Mouse (Mus musculus) neural tube, embryonic 11.5 days (tissue): Measurements from ENCODE around the gene Rin2. TPM values are rescaled to one million over a fixed set of nuclear protein-coding genes. Genes with fewer than 3 reads are reported as not detected.
A peak's percentile ranks its signal among the peaks of the same experiment; 100 is the strongest.

Source experiments
- ATAC-seq: fragments of 200-750 bp; cut with Nextera tagmentation; 2 replicates; pipeline ENCODE4 v1.8.0; 2017; ENCODE audit warnings: moderate number of reproducible peaks, mild to moderate bottlenecking, moderate TSS enrichment, moderate library complexity; ENCODE audit not compliant: insufficient read depth, low FRiP score, low TSS enrichment
- DNase-seq: peaks from one replicate; pipeline ENCODE4 v3.0.0-alpha.2; 2015; ENCODE audit warnings: low spot score
- H3K27ac ChIP-seq: fragments of 300-500 bp; sonication (generic); 2 replicates; pipeline ENCODE4 v1.5.1; 2014; ENCODE audit warnings: low read depth, mild to moderate bottlenecking, low read length
- H3K27me3 ChIP-seq: fragments of 300-500 bp; sonication (generic); 2 replicates; pipeline ENCODE4 v1.6.1; 2014; ENCODE audit warnings: mild to moderate bottlenecking, low read length, mixed read lengths; ENCODE audit not compliant: control insufficient read depth, insufficient read depth
- H3K36me3 ChIP-seq: fragments of 300-500 bp; sonication (generic); 2 replicates; pipeline ENCODE4 v1.6.1; 2014; ENCODE audit warnings: mild to moderate bottlenecking, low read length, moderate library complexity, mixed read lengths; ENCODE audit not compliant: control insufficient read depth, insufficient read depth
- H3K4me1 ChIP-seq: fragments of 300-500 bp; sonication (generic); 2 replicates; pipeline ENCODE4 v1.6.1; 2014; ENCODE audit warnings: low read length, mixed read lengths; ENCODE audit not compliant: control insufficient read depth, insufficient read depth
- H3K4me2 ChIP-seq: fragments of 300-500 bp; sonication (generic); 2 replicates; pipeline ENCODE4 v1.6.1; 2014; ENCODE audit warnings: low read depth, mild to moderate bottlenecking, moderate library complexity
- H3K4me3 ChIP-seq: fragments of 300-500 bp; sonication (generic); 2 replicates; pipeline ENCODE4 v1.5.1; 2014; ENCODE audit warnings: low read depth, low read length
- H3K9ac ChIP-seq: fragments of 300-500 bp; sonication (generic); 2 replicates; pipeline ENCODE4 v1.6.1; 2014; ENCODE audit warnings: mild to moderate bottlenecking, low read length
- H3K9me3 ChIP-seq: fragments of 300-500 bp; sonication (generic); 2 replicates; pipeline ENCODE4 v1.6.1; 2016; ENCODE audit warnings: low read length; ENCODE audit not compliant: control insufficient read depth
- WGBS: fragments of 180-500 bp; shearing (Covaris S2); extraction: QIAGEN DNeasy Blood & Tissue Kit; methylation state at CpG from one replicate; pipeline ENCODE4 v1.1.7; 2014; 5-methylcytosine and 5-hydroxymethylcytosine counted together
- polyA plus RNA-seq: library from polyadenylated mRNA; unstranded; fragments of >200 nt; fragmentation: Nextera tagmentation; extraction: Ambion mirVana; gene quantifications from 2 replicates; pipeline ENCODE4 v1.2.1, GENCODE M21; 2014

The Rin2 gene
- polyA plus RNA-seq, 1 experiment from 2014 or later, result 22.0 TPM

GRCm38 (mm10) chr2:145830417-145830816, 155.4 kb downstream of the Rin2 start:
- 84% methylated on average over 3 of the region's 3 CpGs for WGBS
- DNase-seq (no peak), ATAC-seq (no peak)
- no peaks in the 10 kb centered on the region for H3K9me3 ChIP-seq
- no peak overlapping the region for H3K4me3 ChIP-seq
- H3K4me2 ChIP-seq, result no peak overlapping the region
- no peaks in the 10 kb centered on the region for H3K36me3 ChIP-seq
- H3K9ac ChIP-seq, result no peak overlapping the region
- no peaks in the 10 kb centered on the region for H3K4me1 ChIP-seq
- H3K27me3 ChIP-seq, result no peaks in the 10 kb centered on the region
- no peak overlapping the region for H3K27ac ChIP-seq

- DNase-seq (peak; percentile 69), ATAC-seq (peak; percentile 83)
- 49% methylated on average over 17 of the region's 17 CpGs for WGBS
- Histone ChIP-seq H3K9me3 (no peaks in the 10 kb centered on the region), H3K4me2 (no peak overlapping the region), H3K27ac (0 out of 2 replicates have a peak overlapping the region, but pooled peaks have one; percentile 36), H3K27me3 (no peaks in the 10 kb centered on the region), H3K9ac (no peak overlapping the region), H3K4me1 (no peaks in the 10 kb centered on the region), H3K4me3 (no peak overlapping the region), H3K36me3 (no peaks in the 10 kb centered on the region)
Measured at GRCm38 (mm10) chr2:145831949-145832835, 157.2 kb downstream of the Rin2 start.

DNA sequence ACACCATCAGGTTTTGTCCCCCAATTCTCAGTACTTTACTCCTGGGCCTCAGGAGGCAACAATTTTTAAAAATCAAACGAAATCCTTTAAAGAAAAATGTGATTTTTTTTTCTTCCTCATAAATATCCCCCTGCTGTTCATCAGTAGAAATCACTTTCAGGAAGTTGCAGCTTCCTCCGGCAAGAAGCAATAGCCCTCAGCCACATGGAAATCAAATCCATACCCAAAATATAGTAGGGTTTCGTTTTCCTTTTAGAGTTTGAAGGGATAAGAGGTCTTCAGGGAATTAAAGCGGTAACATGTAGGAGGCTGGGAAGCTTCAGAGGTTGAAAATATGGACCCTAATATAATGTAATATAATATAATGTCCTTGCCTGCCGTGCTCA, 157.8 kb downstream of the Rin2 start:
- Histone ChIP-seq H3K4me2 (no peak overlapping the region), H3K4me1 (no peaks in the 10 kb centered on the region), H3K9ac (no peak overlapping the region), H3K27me3 (no peaks in the 10 kb centered on the region), H3K27ac (no peak overlapping the region; the same call in 1 of the 2 replicates), H3K36me3 (no peaks in the 10 kb centered on the region), H3K4me3 (no peak overlapping the region), H3K9me3 (no peaks in the 10 kb centered on the region)
- WGBS, result 62% methylated on average over 5 of the region's 5 CpGs
- ATAC-seq (no peak), DNase-seq (no peak)

DNA sequence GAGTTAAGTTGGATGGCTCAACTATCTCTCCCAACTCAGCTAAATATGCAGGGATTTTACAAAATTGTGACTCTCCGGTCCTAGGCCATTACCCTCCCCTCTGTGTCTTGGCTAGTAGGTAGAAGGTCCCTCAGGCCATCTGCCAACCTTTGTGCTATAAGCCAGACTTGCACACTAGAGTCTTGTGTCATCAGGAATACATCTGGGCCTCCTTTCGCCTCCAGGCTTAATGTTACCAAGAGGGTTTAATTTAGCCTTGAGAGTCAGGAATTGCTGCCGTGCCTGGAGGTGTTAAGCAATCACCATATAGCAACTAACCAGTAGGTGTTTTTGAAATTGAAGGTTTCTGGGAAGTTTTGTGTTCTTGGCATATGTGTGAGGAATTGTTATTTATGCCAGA, 158.3 kb downstream of the Rin2 start:
- no peak overlapping the region; the same call in 1 of the 2 replicates for H3K27ac ChIP-seq
- no peaks in the 10 kb centered on the region for H3K27me3 ChIP-seq
- H3K4me1 ChIP-seq, result no peaks in the 10 kb centered on the region
- DNase-seq (no peak), ATAC-seq (no peak)
- H3K9ac ChIP-seq, result no peak overlapping the region
- no peaks in the 10 kb centered on the region for H3K9me3 ChIP-seq
- H3K36me3 ChIP-seq, result no peaks in the 10 kb centered on the region
- H3K4me2 ChIP-seq, result no peak overlapping the region
- 76% methylated on average over 3 of the region's 3 CpGs for WGBS
- H3K4me3 ChIP-seq, result no peak overlapping the region

GRCm38 (mm10) chr2:145835920-145836319, 160.9 kb downstream of the Rin2 start:
- no peaks in the 10 kb centered on the region for H3K27me3 ChIP-seq
- DNase-seq (no peak), ATAC-seq (no peak)
- no peaks in the 10 kb centered on the region for H3K9me3 ChIP-seq
- H3K36me3 ChIP-seq, result no peaks in the 10 kb centered on the region
- no peak overlapping the region for H3K9ac ChIP-seq
- no peak overlapping the region for H3K27ac ChIP-seq
- no peak overlapping the region for H3K4me2 ChIP-seq
- H3K4me1 ChIP-seq, result no peaks in the 10 kb centered on the region
- WGBS, result 100% methylated on average over 1 of the region's 1 CpGs
- no peak overlapping the region for H3K4me3 ChIP-seq

DNA sequence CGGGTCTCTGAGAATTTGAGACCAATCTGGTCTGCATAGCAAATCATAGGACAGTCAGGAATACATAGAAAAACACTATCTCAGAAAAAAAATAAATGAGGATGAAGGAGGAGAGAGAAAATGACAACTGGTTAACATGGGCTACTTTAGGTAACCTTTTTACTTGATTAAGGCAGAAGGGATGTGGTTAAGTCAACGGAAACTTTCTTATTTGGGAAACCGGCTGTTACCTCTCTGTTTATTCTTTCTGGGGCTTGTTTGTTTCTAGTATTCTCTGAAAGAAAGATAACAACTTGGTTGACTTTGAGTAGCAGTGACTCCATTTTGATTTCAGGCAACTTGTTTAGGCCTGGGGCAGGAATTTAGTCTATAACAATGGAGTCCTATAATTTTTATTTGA, 163.7 kb downstream of the Rin2 start:
- Histone ChIP-seq H3K27ac (no peak overlapping the region), H3K9me3 (no peaks in the 10 kb centered on the region), H3K9ac (no peak overlapping the region), H3K4me3 (no peak overlapping the region), H3K4me2 (no peak overlapping the region), H3K4me1 (no peaks in the 10 kb centered on the region), H3K27me3 (no peaks in the 10 kb centered on the region), H3K36me3 (no peaks in the 10 kb centered on the region)
- no peak for ATAC-seq
- no peak for DNase-seq
- WGBS, result 83% methylated on average over 3 of the region's 3 CpGs

GRCm38 (mm10) chr2:145839565-145840315, 164.7 kb downstream of the Rin2 start:
- H3K36me3 ChIP-seq, result no peaks in the 10 kb centered on the region
- no peak overlapping the region for H3K27ac ChIP-seq
- no peaks in the 10 kb centered on the region for H3K9me3 ChIP-seq
- H3K27me3 ChIP-seq, result no peaks in the 10 kb centered on the region
- H3K4me1 ChIP-seq, result no peaks in the 10 kb centered on the region
- peak; percentile 25 for DNase-seq
- WGBS, result 85% methylated on average over 9 of the region's 9 CpGs
- no peak for ATAC-seq
- no peak overlapping the region for H3K4me2 ChIP-seq
- no peak overlapping the region for H3K4me3 ChIP-seq
- H3K9ac ChIP-seq, result no peak overlapping the region

GRCm38 (mm10) chr2:145840320-145840719, 165.3 kb downstream of the Rin2 start:
- no peaks in the 10 kb centered on the region for H3K4me1 ChIP-seq
- 81% methylated on average over 3 of the region's 3 CpGs for WGBS
- H3K9ac ChIP-seq, result no peak overlapping the region
- H3K9me3 ChIP-seq, result no peaks in the 10 kb centered on the region
- ATAC-seq, result no peak
- no peak for DNase-seq
- no peaks in the 10 kb centered on the region for H3K27me3 ChIP-seq
- no peaks in the 10 kb centered on the region for H3K36me3 ChIP-seq
- H3K4me2 ChIP-seq, result no peak overlapping the region
- no peak overlapping the region for H3K4me3 ChIP-seq
- no peak overlapping the region for H3K27ac ChIP-seq
